Mouse (Mus musculus) embryonic facial prominence, embryonic 15.5 days (tissue): ENCODE results near the gene Mettl24. TPM values are rescaled to one million over a fixed set of nuclear protein-coding genes. Genes with fewer than 3 reads are reported as not detected.

Experiments used
- ATAC-seq: fragments of 200-750 bp; cut with Nextera tagmentation; 2 replicates; pipeline ENCODE4 v1.8.0; 2017; ENCODE audit warnings: low read depth, moderate TSS enrichment; ENCODE audit not compliant: insufficient number of reproducible peaks, low FRiP score, low TSS enrichment
- H3K27ac ChIP-seq: fragments of 300-500 bp; sonication (generic); replicated peaks from 2 replicates; pipeline ENCODE4 v1.5.1; 2015; ENCODE audit warnings: mild to moderate bottlenecking, inconsistent platforms
- H3K27me3 ChIP-seq: fragments of 300-500 bp; sonication (generic); 2 replicates; pipeline ENCODE4 v1.6.1; 2015; ENCODE audit warnings: inconsistent platforms
- H3K36me3 ChIP-seq: fragments of 300-500 bp; sonication (generic); 2 replicates; pipeline ENCODE4 v1.6.1; 2015; ENCODE audit warnings: mild to moderate bottlenecking, inconsistent platforms
- H3K4me1 ChIP-seq: fragments of 300-500 bp; sonication (generic); 2 replicates; pipeline ENCODE4 v1.6.1; 2015; ENCODE audit warnings: inconsistent platforms
- H3K4me2 ChIP-seq: fragments of 300-500 bp; sonication (generic); replicated peaks from 2 replicates; pipeline ENCODE4 v1.6.1; 2015; ENCODE audit warnings: mild to moderate bottlenecking, inconsistent platforms
- H3K4me3 ChIP-seq: fragments of 300-500 bp; sonication (generic); replicated peaks from 2 replicates; pipeline ENCODE4 v1.5.1; 2015; ENCODE audit warnings: mild to moderate bottlenecking, inconsistent platforms
- H3K9ac ChIP-seq: fragments of 300-500 bp; sonication (generic); 2 replicates; pipeline ENCODE4 v1.6.1; 2015; ENCODE audit warnings: inconsistent platforms
- H3K9me3 ChIP-seq: fragments of 300-500 bp; sonication (generic); replicated peaks from 2 replicates; pipeline ENCODE4 v1.6.1; 2016; ENCODE audit warnings: inconsistent platforms
- WGBS: fragments of 180-500 bp; shearing (Covaris S2); methylation state at CpG from one replicate; pipeline ENCODE4 v1.1.7; 2015; 5-methylcytosine and 5-hydroxymethylcytosine counted together
- polyA plus RNA-seq: library from polyadenylated mRNA; unstranded; fragments of >200 nt; fragmentation: Nextera tagmentation; extraction: Ambion mirVana; gene quantifications from 2 replicates; pipeline ENCODE4 v1.2.1, GENCODE M21; 2015

Mettl24 gene
- polyA plus RNA-seq, 1 experiment from 2014 or later = 2.6 TPM

- Histone ChIP-seq H3K9ac (no peak overlapping the region), H3K4me3 (no peak overlapping the region), H3K27ac (no peak overlapping the region), H3K4me2 (no peak overlapping the region), H3K9me3 (no peaks in the 10 kb centered on the region), H3K4me1 (peaks cover 8% of the 10 kb centered on the region; the same call in 1 of the 2 replicates), H3K27me3 (no peaks in the 10 kb centered on the region), H3K36me3 (no peaks in the 10 kb centered on the region)
- 45% methylated on average over 8 of the region's 8 CpGs for WGBS
- ATAC-seq = no peak
These were observed 2.6 kb downstream of the Mettl24 start for GRCm38 (mm10) chr10:40685641-40686040.

DNA sequence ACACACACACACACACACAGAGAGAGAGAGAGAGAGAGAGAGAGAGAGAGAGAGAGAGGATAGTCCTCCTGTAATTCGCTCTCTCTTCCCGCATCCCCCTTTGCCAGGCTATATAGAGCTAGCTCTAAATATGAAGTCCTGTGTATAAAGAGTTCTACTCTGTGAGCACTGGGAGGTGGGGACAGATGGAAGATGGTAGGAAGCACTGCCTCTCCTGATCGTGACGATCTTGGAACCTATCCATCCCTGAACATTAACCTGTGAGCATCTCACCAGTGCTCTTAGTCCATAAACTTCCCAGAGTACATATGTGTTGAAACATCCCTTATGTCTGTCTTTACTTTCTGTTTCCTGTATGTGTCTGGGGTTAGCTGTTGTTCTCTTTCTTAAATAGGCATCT is 3.9 kb downstream of the Mettl24 start:
- Histone ChIP-seq H3K36me3 (no peaks in the 10 kb centered on the region), H3K27ac (no peak overlapping the region), H3K4me3 (no peak overlapping the region), H3K9ac (no peak overlapping the region), H3K9me3 (no peaks in the 10 kb centered on the region), H3K4me2 (no peak overlapping the region), H3K27me3 (no peaks in the 10 kb centered on the region), H3K4me1 (peaks cover 8% of the 10 kb centered on the region; the same call in 1 of the 2 replicates)
- WGBS = 89% methylated on average over 4 of the region's 4 CpGs
- ATAC-seq = no peak

GRCm38 (mm10) chr10:40687407-40687806 is 4.3 kb downstream of the Mettl24 start:
- no peaks in the 10 kb centered on the region for H3K36me3 ChIP-seq
- H3K27ac ChIP-seq = no peak overlapping the region
- no peaks in the 10 kb centered on the region for H3K9me3 ChIP-seq
- ATAC-seq = no peak
- H3K4me2 ChIP-seq = no peak overlapping the region
- no peaks in the 10 kb centered on the region for H3K27me3 ChIP-seq
- no peak overlapping the region for H3K4me3 ChIP-seq
- H3K4me1 ChIP-seq = peaks cover 8% of the 10 kb centered on the region; the same call in 1 of the 2 replicates
- no peak overlapping the region for H3K9ac ChIP-seq
- WGBS = 56% methylated on average over 2 of the region's 2 CpGs

DNA sequence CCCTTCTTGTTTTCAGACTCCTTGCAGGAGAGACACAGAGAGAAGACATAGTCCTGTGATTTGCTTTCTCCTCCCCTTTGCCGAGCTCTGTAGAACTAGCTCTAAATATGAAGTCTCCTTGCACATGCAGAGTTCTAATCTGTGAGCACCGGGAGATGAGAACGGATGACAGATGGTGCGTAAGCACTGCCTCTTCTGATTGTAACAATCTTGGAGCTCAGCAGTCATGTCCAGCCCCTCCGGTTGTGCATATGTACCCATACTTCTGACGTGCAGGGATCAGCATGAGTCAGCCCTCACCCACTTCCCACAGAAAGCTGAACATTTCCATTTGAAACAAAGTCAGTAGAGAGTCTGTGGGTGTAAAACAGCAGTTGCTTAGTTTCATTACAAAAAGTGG is 5.2 kb downstream of the Mettl24 start:
- H3K27me3 ChIP-seq = no peaks in the 10 kb centered on the region
- no peak overlapping the region for H3K4me2 ChIP-seq
- no peak overlapping the region for H3K27ac ChIP-seq
- H3K4me3 ChIP-seq = no peak overlapping the region
- no peaks in the 10 kb centered on the region for H3K36me3 ChIP-seq
- 74% methylated on average over 6 of the region's 6 CpGs for WGBS
- no peak overlapping the region for H3K9ac ChIP-seq
- H3K9me3 ChIP-seq = no peaks in the 10 kb centered on the region
- H3K4me1 ChIP-seq = peaks cover 3% of the 10 kb centered on the region; the same call in 1 of the 2 replicates
- ATAC-seq = no peak

GRCm38 (mm10) chr10:40688873-40689272 is 5.8 kb downstream of the Mettl24 start:
- Histone ChIP-seq H3K36me3 (no peaks in the 10 kb centered on the region), H3K4me2 (no peak overlapping the region), H3K27ac (no peak overlapping the region), H3K9me3 (no peaks in the 10 kb centered on the region), H3K4me1 (peaks cover under 1% of the 10 kb centered on the region; the same call in 1 of the 2 replicates), H3K27me3 (no peaks in the 10 kb centered on the region), H3K9ac (no peak overlapping the region), H3K4me3 (no peak overlapping the region)
- WGBS = 48% methylated on average over 1 of the region's 1 CpGs
- ATAC-seq = no peak

- H3K9ac ChIP-seq = no peak overlapping the region
- H3K27me3 ChIP-seq = no peaks in the 10 kb centered on the region
- no peak overlapping the region for H3K4me3 ChIP-seq
- 73% methylated on average over 4 of the region's 4 CpGs for WGBS
- H3K4me2 ChIP-seq = no peak overlapping the region
- no peaks in the 10 kb centered on the region for H3K36me3 ChIP-seq
- no peaks in the 10 kb centered on the region for H3K9me3 ChIP-seq
- no peaks in the 10 kb centered on the region for H3K4me1 ChIP-seq
- ATAC-seq = no peak
- H3K27ac ChIP-seq = no peak overlapping the region
These were observed 15.6 kb downstream of the Mettl24 start for GRCm38 (mm10) chr10:40698652-40699051.

- H3K4me2 ChIP-seq = no peak overlapping the region
- WGBS = 60% methylated on average over 7 of the region's 7 CpGs
- H3K4me3 ChIP-seq = no peak overlapping the region
- H3K9me3 ChIP-seq = no peaks in the 10 kb centered on the region
- no peak overlapping the region for H3K27ac ChIP-seq
- no peaks in the 10 kb centered on the region for H3K27me3 ChIP-seq
- H3K9ac ChIP-seq = no peak overlapping the region
- no peaks in the 10 kb centered on the region for H3K36me3 ChIP-seq
- no peak for ATAC-seq
- 0 out of 2 replicates have a peak, but pooled peaks cover 3% of the 10 kb centered on the region for H3K4me1 ChIP-seq
These were observed 28.0 kb downstream of the Mettl24 start for GRCm38 (mm10) chr10:40711127-40711526.

GRCm38 (mm10) chr10:40713018-40713608 is 30.0 kb downstream of the Mettl24 start:
- Histone ChIP-seq H3K27ac (no peak overlapping the region), H3K9me3 (no peaks in the 10 kb centered on the region), H3K4me3 (no peak overlapping the region), H3K27me3 (no peaks in the 10 kb centered on the region), H3K9ac (no peak overlapping the region), H3K4me2 (no peak overlapping the region), H3K36me3 (no peaks in the 10 kb centered on the region), H3K4me1 (0 out of 2 replicates have a peak, but pooled peaks cover 3% of the 10 kb centered on the region)
- 29% methylated on average over 9 of the region's 9 CpGs for WGBS
- no peak; the same call in 1 of the 2 replicates for ATAC-seq

- Histone ChIP-seq H3K9ac (no peak overlapping the region), H3K36me3 (no peaks in the 10 kb centered on the region), H3K4me3 (no peak overlapping the region), H3K9me3 (no peaks in the 10 kb centered on the region), H3K27ac (no peak overlapping the region), H3K4me2 (no peak overlapping the region), H3K4me1 (peaks cover 3% of the 10 kb centered on the region; the same call in 1 of the 2 replicates), H3K27me3 (no peaks in the 10 kb centered on the region)
- 88% methylated on average over 9 of the region's 9 CpGs for WGBS
- no peak for ATAC-seq
These were observed 30.7 kb downstream of the Mettl24 start for GRCm38 (mm10) chr10:40713829-40714228.

- no peaks in the 10 kb centered on the region for H3K36me3 ChIP-seq
- H3K9me3 ChIP-seq = no peaks in the 10 kb centered on the region
- H3K4me3 ChIP-seq = no peak overlapping the region
- H3K9ac ChIP-seq = no peak overlapping the region
- H3K4me1 ChIP-seq = peaks cover 3% of the 10 kb centered on the region; the same call in 1 of the 2 replicates
- no peaks in the 10 kb centered on the region for H3K27me3 ChIP-seq
- no peak for ATAC-seq
- 83% methylated on average over 4 of the region's 4 CpGs for WGBS
- no peak overlapping the region for H3K4me2 ChIP-seq
- H3K27ac ChIP-seq = no peak overlapping the region
These were observed 32.1 kb downstream of the Mettl24 start for GRCm38 (mm10) chr10:40715151-40715550.

- 80% methylated on average over 8 of the region's 8 CpGs for WGBS
- H3K9ac ChIP-seq = no peak overlapping the region
- H3K4me1 ChIP-seq = peaks cover 5% of the 10 kb centered on the region; the same call in 1 of the 2 replicates
- H3K4me3 ChIP-seq = no peak overlapping the region
- no peak overlapping the region for H3K27ac ChIP-seq
- H3K4me2 ChIP-seq = no peak overlapping the region
- no peaks in the 10 kb centered on the region for H3K27me3 ChIP-seq
- no peaks in the 10 kb centered on the region for H3K9me3 ChIP-seq
- H3K36me3 ChIP-seq = no peaks in the 10 kb centered on the region
- no peak for ATAC-seq
These were observed 33.2 kb downstream of the Mettl24 start for GRCm38 (mm10) chr10:40716296-40716695.

DNA sequence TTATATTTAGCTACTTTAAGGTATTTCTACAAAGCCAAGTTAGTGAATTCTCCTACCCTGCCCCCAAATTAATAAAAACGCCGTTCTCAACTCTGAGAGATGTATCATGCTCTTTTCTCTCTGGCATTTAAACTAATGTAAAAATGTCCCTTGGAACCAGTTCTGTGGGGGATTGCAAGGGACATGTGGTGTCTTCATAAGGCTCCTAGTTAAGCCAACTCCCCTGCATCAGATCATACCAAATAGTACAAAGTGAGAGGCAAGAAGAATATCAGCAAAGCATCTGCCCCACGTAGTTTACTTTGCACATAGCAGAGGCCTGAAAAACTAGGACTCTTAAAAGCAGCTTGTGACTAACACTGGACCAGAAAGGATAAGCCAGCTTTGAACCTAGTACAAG is 33.6 kb downstream of the Mettl24 start:
- no peak overlapping the region for H3K9ac ChIP-seq
- H3K27ac ChIP-seq = no peak overlapping the region
- no peaks in the 10 kb centered on the region for H3K9me3 ChIP-seq
- no peaks in the 10 kb centered on the region for H3K27me3 ChIP-seq
- H3K4me1 ChIP-seq = peaks cover 5% of the 10 kb centered on the region; the same call in 1 of the 2 replicates
- WGBS = 70% methylated on average over 3 of the region's 3 CpGs
- H3K36me3 ChIP-seq = no peaks in the 10 kb centered on the region
- H3K4me3 ChIP-seq = no peak overlapping the region
- no peak overlapping the region for H3K4me2 ChIP-seq
- no peak for ATAC-seq
